Mouse (Mus musculus) intestine, embryonic 14.5 days (tissue): ENCODE results near the gene Zfp273. TPM values are rescaled to one million over a fixed set of nuclear protein-coding genes. Genes with fewer than 3 reads are reported as not detected.
"Not testable (repeated sequence)": the region's sequence is repeated elsewhere in the genome, so short reads cannot be mapped to it uniquely, and the experiment has no call there.

Experiments used
- ATAC-seq: fragments of 200-750 bp; cut with Nextera tagmentation; replicated peaks from 2 replicates; pipeline ENCODE4 v1.8.0; 2017; ENCODE audit warnings: low read depth, moderate number of reproducible peaks, moderate TSS enrichment, moderate library complexity; ENCODE audit not compliant: low FRiP score, low TSS enrichment
- DNase-seq: peaks from one replicate; pipeline ENCODE4 v3.0.0-alpha.2; 2018; ENCODE audit warnings: low spot score
- H3K27ac ChIP-seq: fragments of 300-500 bp; sonication (generic); 2 replicates; pipeline ENCODE4 v1.5.1; 2014; ENCODE audit warnings: low read depth, mild to moderate bottlenecking, control low read depth
- H3K27me3 ChIP-seq: fragments of 300-500 bp; sonication (generic); replicated peaks from 2 replicates; pipeline ENCODE4 v1.6.1; 2014; ENCODE audit warnings: low read length, control low read depth; ENCODE audit not compliant: control insufficient read depth, insufficient read depth
- H3K36me3 ChIP-seq: fragments of 300-500 bp; sonication (generic); 2 replicates; pipeline ENCODE4 v1.6.1; 2014; ENCODE audit warnings: low read length, control low read depth; ENCODE audit not compliant: control insufficient read depth, insufficient read depth
- H3K4me1 ChIP-seq: fragments of 300-500 bp; sonication (generic); replicated peaks from 2 replicates; pipeline ENCODE4 v1.6.1; 2014; ENCODE audit warnings: low read length, control low read depth, mixed read lengths; ENCODE audit not compliant: control insufficient read depth, insufficient read depth
- H3K4me2 ChIP-seq: fragments of 300-500 bp; sonication (generic); 2 replicates; pipeline ENCODE4 v1.6.1; 2014; ENCODE audit warnings: low read length
- H3K4me3 ChIP-seq: fragments of 300-500 bp; sonication (generic); 2 replicates; pipeline ENCODE4 v1.5.1; 2014; ENCODE audit warnings: low read depth, low read length, control low read depth, mixed read lengths
- H3K9ac ChIP-seq: fragments of 300-500 bp; sonication (generic); 2 replicates; pipeline ENCODE4 v1.6.1; 2014; ENCODE audit warnings: mild to moderate bottlenecking, low read length
- H3K9me3 ChIP-seq: fragments of 300-500 bp; sonication (generic); 2 replicates; pipeline ENCODE4 v1.6.1; 2016; ENCODE audit warnings: low read length, control low read depth; ENCODE audit not compliant: control insufficient read depth
- WGBS: fragments of 180-500 bp; shearing (Covaris S2); extraction: QIAGEN DNeasy Blood & Tissue Kit; methylation state at CpG from one replicate; pipeline ENCODE4 v1.1.7; 2014; 5-methylcytosine and 5-hydroxymethylcytosine counted together
- polyA plus RNA-seq: library from polyadenylated mRNA; unstranded; fragments of >200 nt; fragmentation: Nextera tagmentation; extraction: Ambion mirVana; gene quantifications from 2 replicates; pipeline ENCODE4 v1.2.1, GENCODE M21; 2014

Zfp273 gene
- 7.0 and 7.4 TPM in 2 replicates for polyA plus RNA-seq

DNA sequence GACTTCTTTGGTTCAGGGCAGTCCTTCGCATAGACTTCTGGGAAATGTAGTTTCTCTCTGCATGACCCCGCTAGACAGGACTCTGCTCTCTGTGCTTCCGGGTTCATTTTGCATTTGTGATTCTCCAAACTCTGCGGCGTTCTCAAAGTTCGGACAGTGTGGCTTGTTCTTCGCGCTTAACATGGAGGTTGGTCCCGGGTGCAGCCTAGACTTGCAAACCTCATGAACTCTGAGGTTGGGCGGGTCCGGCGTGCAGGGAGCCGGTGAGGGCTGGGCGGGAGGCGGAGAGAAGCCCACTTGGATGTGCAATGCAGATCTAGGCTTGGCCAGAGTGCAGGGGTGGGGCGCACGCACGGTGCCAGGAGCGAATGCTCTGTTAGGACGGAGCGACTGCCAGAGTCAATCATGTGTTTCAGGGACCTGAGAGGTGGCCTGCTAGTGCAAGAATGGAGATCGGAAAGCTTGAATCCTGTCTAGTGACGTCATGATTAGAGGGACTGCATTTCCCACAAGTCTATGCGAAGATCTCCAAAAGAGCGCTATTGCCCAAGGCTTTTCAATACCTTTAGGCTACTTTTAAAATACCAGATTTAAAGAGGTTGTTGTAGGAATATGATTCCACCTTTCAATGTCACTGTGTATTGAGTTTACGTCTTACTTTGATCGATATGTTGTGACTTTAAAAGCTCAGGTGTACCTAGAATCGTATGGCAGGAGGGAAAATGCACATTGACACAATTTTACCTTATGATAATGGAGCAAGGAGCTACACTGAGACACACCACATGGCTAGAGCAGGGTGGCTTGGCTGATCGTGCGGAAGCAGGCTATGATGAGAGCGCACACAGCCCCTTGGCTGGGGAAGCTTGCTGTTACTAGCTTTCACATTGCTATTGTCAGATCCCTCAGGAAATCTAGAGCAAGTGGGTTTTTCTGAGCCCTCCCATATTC is at the start of gene Zfp273:
Zfp273 (plus strand) TSS at position 31 of the 951 bp plus-strand sequence.
- peak within 1 kb of the TSS; percentile 70 for H3K4me3 ChIP-seq
- peak within 1 kb of the TSS; percentile 72 for H3K27ac ChIP-seq
- H3K36me3 ChIP-seq, result no peaks in the 10 kb centered on the region
- peak within 1 kb of the TSS; percentile 74 for H3K4me2 ChIP-seq
- peak within 1 kb of the TSS; percentile 44 for H3K9ac ChIP-seq
- peak; percentile 96 for ATAC-seq
- H3K27me3 ChIP-seq, result no peaks in the 10 kb centered on the region
- H3K9me3 ChIP-seq, result no peaks in the 10 kb centered on the region
- 4% methylated on average over 31 of the region's 31 CpGs for WGBS
- peak; percentile 96 for DNase-seq
- no peaks in the 10 kb centered on the region for H3K4me1 ChIP-seq

GRCm38 (mm10) chr13:67779265-67780221 is 34.0 kb upstream of the Zfp273 start, which contains the start of gene Zfp493:
TSS of gene Zfp493 (plus strand) at chr13:67779693.
- ATAC-seq (peak; percentile 96), DNase-seq (peak; percentile 87)
- peak within 1 kb of the TSS; percentile 87 for H3K4me3 ChIP-seq
- H3K9ac ChIP-seq, result peak within 1 kb of the TSS; percentile 62
- WGBS, result 8% methylated on average over 26 of the region's 26 CpGs
- H3K4me2 ChIP-seq, result peak within 1 kb of the TSS; percentile 84
- no peaks in the 10 kb centered on the region for H3K36me3 ChIP-seq
- no peaks in the 10 kb centered on the region for H3K27me3 ChIP-seq
- no peak within 1 kb of the TSS for H3K27ac ChIP-seq
- 0 out of 2 replicates have a peak, but pooled peaks cover 2% of the 10 kb centered on the region for H3K4me1 ChIP-seq
- H3K9me3 ChIP-seq, result 0 out of 2 replicates have a peak, but pooled peaks cover 3% of the 10 kb centered on the region

- ATAC-seq (no peak), DNase-seq (no peak)
- Histone ChIP-seq H3K9me3 (0 out of 2 replicates have a peak, but pooled peaks cover 5% of the 10 kb centered on the region), H3K27me3 (no peaks in the 10 kb centered on the region), H3K27ac (no peak overlapping the region), H3K36me3 (no peaks in the 10 kb centered on the region), H3K9ac (no peak overlapping the region), H3K4me2 (no peak overlapping the region), H3K4me3 (no peak overlapping the region), H3K4me1 (no peaks in the 10 kb centered on the region)
- WGBS, result 94% methylated on average over 10 of the region's 10 CpGs
These were observed 21.6 kb upstream of the Zfp273 start for GRCm38 (mm10) chr13:67791921-67792455.

- H3K4me3 ChIP-seq, result no peak overlapping the region
- ATAC-seq (no peak), DNase-seq (no peak)
- H3K27ac ChIP-seq, result no peak overlapping the region
- H3K4me2 ChIP-seq, result no peak overlapping the region
- no peaks in the 10 kb centered on the region for H3K9me3 ChIP-seq
- H3K27me3 ChIP-seq, result no peaks in the 10 kb centered on the region
- H3K36me3 ChIP-seq, result no peaks in the 10 kb centered on the region
- WGBS, result 90% methylated on average over 3 of the region's 3 CpGs
- H3K4me1 ChIP-seq, result no peaks in the 10 kb centered on the region
- H3K9ac ChIP-seq, result no peak overlapping the region
These were observed 14.9 kb upstream of the Zfp273 start for GRCm38 (mm10) chr13:67798618-67799017.

DNA sequence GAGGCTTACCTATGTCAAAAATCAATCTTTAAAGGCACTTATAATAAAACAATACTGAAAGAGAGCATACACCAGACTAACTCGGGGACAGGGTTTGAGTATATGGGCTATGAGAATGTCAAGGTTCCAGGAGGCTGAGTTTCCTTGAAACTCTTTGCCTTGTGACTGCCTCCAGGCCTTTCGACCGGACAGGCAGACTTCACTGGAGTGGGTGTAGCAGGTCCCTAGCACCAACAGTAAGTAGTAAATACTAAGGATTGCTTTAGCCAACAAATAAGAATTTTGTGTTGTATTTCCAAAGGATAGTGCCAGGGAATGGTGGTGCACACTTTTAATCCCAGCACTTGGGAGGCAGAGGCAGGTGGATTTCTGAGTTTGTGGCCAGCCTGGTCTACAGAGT is 14.4 kb upstream of the Zfp273 start:
- not testable (repeated sequence) for H3K36me3 ChIP-seq, H3K4me3 ChIP-seq, H3K9me3 ChIP-seq, H3K9ac ChIP-seq, DNase-seq, H3K27me3 ChIP-seq, ATAC-seq, H3K27ac ChIP-seq, H3K4me1 ChIP-seq, H3K4me2 ChIP-seq
- 85% methylated on average over 3 of the region's 3 CpGs for WGBS

DNA sequence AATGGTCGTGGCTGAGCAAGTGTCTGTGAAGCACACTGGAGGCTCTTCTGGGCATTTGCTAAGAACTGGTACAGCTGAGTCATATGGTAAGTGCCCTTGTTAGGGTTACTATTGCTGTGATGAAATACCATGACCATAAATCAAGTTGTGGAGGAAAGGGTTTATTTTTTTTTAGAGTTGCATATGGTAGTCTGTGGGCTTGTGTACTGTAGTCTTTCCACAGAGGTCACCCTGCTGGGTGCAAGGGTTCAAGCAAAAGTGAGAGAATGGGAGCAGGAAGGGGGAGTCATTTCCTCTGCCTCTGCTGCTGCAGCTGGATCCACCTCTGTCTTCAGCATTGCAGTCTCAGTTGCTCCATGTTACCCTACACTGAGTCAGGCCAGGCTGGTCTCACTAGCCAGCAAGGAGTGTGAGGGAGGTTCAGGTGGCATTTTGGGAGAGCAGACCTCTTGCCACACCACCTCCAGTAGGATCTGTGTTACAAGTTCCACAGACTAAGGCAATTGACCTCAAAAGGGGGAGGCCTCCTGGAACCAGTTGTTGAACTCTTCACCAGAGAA is 1.8 kb upstream of the Zfp273 start:
- Histone ChIP-seq H3K4me3 (no peak overlapping the region), H3K36me3 (no peaks in the 10 kb centered on the region), H3K27me3 (no peaks in the 10 kb centered on the region), H3K27ac (no peak overlapping the region), H3K4me1 (no peaks in the 10 kb centered on the region), H3K4me2 (no peak overlapping the region), H3K9me3 (no peaks in the 10 kb centered on the region), H3K9ac (no peak overlapping the region)
- no peak for DNase-seq
- no peak for ATAC-seq
- 41% methylated on average over 1 of the region's 1 CpGs for WGBS

DNA sequence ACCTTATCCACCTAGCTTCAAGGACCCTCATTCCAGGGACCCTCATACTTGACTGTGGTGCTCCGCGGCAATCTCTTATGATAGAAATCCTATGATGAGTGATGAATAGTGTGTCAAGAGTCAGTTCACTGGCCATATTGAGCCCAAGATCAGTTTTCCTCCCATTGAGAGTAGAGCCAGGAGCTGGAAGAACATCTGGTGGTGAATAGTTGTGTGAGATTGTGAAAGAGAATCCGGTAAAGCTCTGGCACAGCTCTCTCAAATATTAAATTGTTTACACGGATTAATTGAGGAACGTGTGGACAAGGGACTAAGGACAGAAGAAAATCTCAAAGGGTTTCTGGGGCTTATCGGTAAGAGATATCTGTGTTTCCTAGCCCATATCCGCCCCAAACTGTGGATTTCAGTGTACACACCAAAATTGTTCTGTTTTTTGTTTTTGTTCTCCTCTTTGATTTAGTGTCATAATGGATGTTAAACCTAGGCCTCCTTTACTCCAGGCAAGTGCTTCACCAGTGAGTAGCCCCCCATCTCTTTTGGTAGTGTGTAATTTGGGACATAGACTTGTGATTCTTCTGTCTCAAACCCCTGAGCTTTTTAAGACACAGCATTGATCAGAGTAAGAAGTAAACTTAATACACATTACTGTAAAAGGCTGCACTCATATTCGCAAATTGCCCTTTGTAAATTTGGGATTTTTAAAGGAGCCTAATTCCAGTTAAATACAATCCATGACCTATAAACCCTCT is 405 bp upstream of the Zfp273 start:
- no peaks in the 10 kb centered on the region for H3K9me3 ChIP-seq
- peak overlapping the region; percentile 70 for H3K4me3 ChIP-seq
- no peaks in the 10 kb centered on the region for H3K27me3 ChIP-seq
- no peaks in the 10 kb centered on the region for H3K4me1 ChIP-seq
- 81% methylated on average over 8 of the region's 8 CpGs for WGBS
- H3K9ac ChIP-seq, result no peak overlapping the region
- peak; percentile 26 for ATAC-seq
- no peaks in the 10 kb centered on the region for H3K36me3 ChIP-seq
- peak overlapping the region; percentile 17; the same call in 1 of the 2 replicates for H3K4me2 ChIP-seq
- no peak for DNase-seq
- H3K27ac ChIP-seq, result no peak overlapping the region
